Mouse (Mus musculus) spleen, adult 2 months (tissue): ENCODE data around the gene Itprid2.

Experiments used
- CTCF ChIP-seq: fragments of 200-500 bp; IDR thresholded peaks from 2 replicates; pipeline ENCODE4 v1.5.1; 2011; ENCODE audit warnings: mild to moderate bottlenecking, inconsistent platforms; ENCODE audit not compliant: insufficient read depth, insufficient read length, insufficient replicate concordance; ENCODE audit errors: extremely low read depth
- POLR2A ChIP-seq: fragments of 200-500 bp; IDR thresholded peaks from 2 replicates; pipeline ENCODE4 v1.6.1; 2011; ENCODE audit warnings: low read depth, low read length, inconsistent platforms

DNA sequence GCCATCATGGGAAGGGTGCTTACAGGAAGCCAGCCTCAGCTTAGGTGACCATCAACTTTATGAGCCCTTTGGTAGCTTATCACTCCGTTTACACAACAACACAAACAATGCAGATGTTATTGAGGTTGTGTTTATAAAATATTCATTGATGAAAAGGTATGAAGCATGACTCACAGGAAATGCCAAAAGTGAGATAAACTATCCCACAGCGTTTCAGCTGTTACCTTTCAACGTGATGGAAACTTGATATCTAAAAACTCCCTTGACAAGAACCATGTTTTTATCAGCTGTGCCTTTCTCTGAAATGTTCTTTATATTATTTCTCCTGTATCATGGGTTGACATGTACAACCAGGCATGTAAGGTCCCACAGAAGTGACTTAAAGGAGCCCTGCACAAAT lies 55.7 kb downstream of the Itprid2 start:
- no peak for TF ChIP-seq CTCF
- no peak for TF ChIP-seq POLR2A
